Mouse (Mus musculus): ENCODE results near the gene Ovgp1.
"Not testable (repeated sequence)": the region's sequence is repeated elsewhere in the genome, so short reads cannot be mapped to it uniquely, and the experiment has no call there.

Ovgp1 gene

DNA sequence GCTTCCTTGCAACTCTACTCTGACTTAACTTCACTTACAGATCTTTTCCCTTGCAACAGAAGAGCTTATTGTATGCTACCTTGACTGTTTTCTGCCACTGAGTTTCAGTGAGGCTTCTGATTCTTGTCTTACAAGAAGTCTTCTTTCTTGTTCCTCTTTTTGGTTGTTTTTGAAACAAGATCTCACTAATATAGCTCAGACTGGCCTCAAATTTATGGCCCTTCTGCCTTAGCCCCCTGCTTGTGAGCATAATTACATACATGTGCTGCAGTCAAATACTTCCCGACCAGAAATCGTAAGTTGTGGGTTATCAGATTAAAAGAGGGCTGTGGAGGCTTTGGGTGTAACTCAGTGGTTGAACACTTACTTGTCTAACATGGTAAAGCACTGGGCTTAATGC is 21.2 kb downstream of the Ovgp1 start:
- no peak for DNase-seq

DNA sequence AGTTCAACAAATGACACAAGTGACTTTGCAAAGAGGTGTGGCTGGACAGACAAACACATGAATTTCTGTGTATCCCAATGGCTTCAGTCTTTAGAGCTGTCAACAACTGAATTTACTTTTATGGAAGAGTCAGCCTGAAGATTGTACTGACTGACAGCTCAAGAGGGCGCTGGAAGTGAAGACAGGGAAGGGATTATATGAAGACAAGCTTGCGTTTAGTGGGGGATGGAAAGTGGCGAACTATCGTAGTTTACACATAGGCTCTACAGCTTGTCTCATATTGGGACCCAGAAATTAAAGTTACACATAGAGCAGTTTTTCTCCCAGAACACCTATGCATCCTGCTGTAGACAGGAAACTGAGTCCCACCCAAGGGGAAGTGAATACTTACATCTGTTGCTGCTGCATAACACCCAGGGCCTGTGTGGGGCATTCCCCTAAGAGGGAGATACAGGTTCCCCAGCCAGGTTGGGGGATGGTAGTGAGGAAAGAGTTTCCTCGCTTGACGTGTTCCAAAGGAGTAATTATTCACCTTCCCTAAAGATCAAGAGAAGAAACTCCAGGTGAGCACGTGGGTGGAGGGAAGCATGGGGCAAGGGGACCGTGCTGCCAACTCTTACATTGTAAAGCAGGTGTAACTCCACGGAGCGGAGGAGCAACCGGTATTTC is 27.3 kb downstream of the Ovgp1 start:
- no peak for DNase-seq

DNA sequence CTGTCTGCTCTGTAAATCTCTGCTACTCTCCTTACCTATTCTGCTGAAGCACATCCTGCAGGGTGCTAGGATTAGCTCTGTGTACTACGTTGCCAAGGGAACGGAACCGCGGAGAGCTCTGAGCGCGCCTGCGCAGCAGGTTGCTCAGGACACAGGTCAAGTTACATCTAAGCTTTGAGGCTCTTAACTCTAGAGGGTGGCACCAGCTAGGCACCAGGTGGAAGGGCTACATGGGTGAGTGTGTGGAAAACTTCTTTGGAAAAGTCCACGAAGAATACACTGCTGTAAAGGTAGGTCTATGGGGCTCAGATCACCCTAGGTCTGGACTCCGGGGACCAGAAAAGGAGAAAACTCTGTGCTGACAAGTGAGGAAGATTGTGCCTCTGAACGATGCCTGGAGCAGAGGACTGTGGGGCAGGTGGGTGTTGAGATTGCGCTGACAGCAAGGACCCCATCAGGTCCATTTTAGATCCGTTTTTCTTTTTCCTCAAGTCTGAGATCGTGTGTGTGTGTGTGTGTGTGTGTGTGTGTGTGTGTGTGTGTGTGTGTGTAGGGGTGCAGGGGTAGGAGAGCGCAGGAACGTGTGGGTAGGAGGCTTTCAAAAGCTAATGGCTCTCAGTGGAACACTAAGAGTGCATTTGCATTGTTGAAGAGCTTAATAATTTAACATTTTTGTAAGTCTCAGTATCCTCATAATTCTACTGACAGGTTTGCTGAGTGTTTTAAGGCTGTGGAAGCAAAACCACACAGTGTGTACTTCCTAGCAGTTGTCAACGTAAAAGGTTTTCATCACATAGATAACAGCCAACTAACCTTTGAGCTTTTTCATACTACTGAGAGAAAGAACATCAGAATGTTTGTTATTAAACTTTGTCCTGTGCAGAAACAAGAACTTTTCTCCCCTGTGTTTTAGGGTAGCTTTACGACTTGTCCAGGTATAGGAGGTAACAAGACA is 28.2 kb downstream of the Ovgp1 start:
- DNase-seq: peak; percentile 26 to 46

DNA sequence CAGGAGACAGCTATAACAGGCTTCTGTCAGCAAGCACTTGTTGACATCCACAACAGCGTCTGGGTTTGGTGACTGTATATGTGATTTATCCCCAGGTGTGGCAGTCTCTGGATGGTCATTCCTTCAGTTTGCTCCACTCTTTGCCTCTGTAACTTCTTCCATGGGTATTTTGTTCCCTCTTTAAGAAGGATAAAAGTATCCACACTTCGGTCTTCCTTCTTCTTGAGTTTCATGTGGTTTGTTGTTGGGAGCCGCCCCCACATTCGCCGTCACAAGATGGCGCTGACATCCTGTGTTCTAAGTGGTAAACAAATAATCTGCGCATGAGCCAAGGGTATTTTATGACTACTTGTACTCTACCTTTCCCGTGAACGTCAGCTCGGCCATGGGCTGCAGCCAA is 29.8 kb downstream of the Ovgp1 start:
- DNase-seq: not testable (repeated sequence)

DNA sequence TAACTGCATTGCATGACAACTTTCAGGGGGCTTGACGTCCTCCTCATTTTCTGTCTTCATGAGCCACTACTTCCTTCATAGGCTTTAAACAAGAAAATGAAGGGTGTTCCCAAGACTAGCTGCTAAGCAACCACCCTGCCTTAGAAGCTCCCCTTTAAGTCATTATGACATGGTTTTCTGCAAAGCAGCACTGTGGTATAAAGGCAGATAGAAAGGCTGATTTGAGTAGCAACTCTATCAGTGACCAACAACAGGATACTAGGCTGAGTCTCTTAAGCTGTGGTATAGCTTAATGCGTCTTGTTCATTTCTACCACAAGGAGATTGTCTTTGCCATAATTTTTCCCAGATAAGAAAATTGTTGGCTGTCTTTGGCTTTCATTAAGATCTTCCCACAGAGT is 41.0 kb downstream of the Ovgp1 start, which contains the start of gene Pifo:
TSS of gene Pifo (minus strand) at position 101 of the 400 bp plus-strand sequence.
- DNase-seq: no peak

DNA sequence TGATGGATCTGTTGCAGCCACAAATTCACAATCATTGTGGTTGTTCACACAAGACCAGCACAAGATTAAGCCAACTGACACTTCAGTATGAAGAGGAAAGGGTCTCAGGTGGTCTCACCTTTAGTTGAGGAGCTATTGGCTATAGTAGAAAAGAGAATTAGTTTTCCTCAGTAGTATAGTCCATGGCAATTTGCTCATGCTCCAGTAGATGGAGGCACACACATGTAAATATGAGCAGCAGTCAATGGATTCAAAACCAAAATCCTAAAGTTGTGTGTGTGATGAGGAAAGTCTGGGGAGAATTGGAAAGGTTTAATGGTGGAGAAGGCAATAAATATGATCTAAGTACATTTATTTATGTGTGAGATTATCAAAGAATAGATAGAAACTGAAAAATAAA is 48.3 kb downstream of the Ovgp1 start:
- no peak for DNase-seq

DNA sequence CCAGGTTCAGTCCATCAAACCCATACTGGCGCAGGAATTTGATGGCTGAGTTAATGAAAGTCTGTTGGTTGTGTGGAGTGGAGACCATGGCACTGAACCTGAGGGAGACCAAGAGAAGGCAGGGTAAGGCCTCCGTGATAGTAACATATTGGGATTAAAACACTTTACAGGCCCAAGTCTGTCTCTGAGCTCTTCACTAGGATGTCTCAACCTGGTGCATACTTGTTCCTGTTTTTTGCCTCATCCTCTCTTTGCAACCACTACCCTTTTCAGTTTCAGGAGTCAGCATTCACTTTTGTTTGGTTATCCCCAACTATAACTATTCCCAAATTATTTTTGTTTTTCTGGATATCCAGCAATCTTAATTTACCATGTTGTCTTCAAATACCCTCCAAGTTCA is 50.6 kb downstream of the Ovgp1 start:
- DNase-seq: no peak

DNA sequence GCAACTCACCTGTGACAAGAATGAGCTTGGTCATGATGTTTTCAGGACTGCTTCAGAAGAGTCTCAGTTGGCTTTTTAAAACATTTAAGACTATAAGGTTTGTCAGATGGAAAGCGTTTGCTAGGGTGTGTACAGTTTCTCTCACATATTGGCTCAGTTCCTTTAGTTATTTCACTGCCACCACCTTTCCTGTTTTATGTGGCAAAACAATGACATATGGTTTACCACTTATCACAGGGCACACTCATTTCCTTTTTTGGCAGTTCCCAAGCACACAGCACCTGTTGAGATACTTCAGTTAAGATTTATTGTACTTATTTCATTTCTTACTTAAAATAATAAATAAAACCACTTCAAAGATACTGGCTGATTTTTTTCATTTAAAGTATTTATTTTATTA is 59.3 kb downstream of the Ovgp1 start, which contains the start of gene Chil5:
TSS of gene Chil5 (minus strand) at position 34 of the 400 bp plus-strand sequence.
- DNase-seq: no peak
